Mouse (Mus musculus) mature B cell (primary cell): ENCODE data around the gene A1bg.

Experiments
- in situ Hi-C: fragments of 300-500 bp; cut with MboI; formaldehyde crosslinking; loops from 2 replicates; pipeline ENCODE4 v1.14.3; 2019

The A1bg gene

GRCm38 (mm10) chr15:60922912-60923311 lies at the start of gene A1bg:
TSS of gene A1bg (minus strand) at chr15:60923012.
- in situ Hi-C loops = no loop called here

- in situ Hi-C loops = no loop called here
Observed at GRCm38 (mm10) chr15:60968549-60968861, 45.7 kb upstream of the A1bg start.

- in situ Hi-C loops = no loop called here
Observed at GRCm38 (mm10) chr15:60967841-60968548, 45.2 kb upstream of the A1bg start.

- in situ Hi-C loops = no loop called here
Observed at GRCm38 (mm10) chr15:60925686-60926085, 2.9 kb upstream of the A1bg start.

- in situ Hi-C loops = no loop called here
Observed at GRCm38 (mm10) chr15:60903763-60904697, 18.8 kb downstream of the A1bg start.

DNA sequence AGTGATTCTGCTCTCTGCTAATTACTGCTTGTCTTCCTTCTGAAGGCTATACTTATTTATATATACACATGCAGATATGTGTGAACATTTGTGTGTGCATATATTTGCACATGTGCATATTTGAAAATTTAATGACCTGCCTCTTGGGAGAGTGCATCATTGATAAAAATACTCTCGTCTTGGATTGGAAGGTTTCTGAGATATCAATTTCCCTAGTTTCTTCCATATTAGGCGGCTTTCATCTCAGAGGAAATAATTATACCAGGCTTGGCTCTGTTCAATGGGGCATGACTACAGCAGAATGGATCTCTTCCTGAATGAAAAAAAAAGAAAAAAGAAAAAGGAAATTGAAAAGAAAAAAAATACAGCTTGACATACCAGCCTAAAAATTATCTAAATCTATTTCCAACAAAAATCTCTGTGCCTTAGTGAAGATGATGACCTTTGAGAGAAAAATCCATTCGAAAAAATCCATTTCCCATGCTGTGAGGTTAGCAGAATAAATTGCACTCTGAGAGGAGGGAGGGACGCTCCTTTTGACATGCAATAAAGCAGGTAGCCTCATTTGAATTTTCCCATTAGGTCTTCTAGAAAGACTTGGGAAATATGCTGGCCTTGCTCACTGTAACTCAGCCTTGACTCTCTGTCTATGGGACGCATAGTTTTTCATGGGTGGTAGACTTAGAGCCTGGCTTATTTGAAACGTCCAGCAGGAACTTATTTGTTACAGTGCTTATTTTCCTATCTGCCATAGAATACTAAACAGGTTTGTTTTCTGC lies 24.4 kb downstream of the A1bg start:
- in situ Hi-C loops = no loop called here

GRCm38 (mm10) chr15:60896040-60896439 lies 26.8 kb downstream of the A1bg start:
- in situ Hi-C loops = no loop called here

GRCm38 (mm10) chr15:60892976-60893463 lies 29.8 kb downstream of the A1bg start:
- in situ Hi-C loops = no loop called here

GRCm38 (mm10) chr15:60888724-60889123 lies 34.1 kb downstream of the A1bg start:
- in situ Hi-C loops = no loop called here

DNA sequence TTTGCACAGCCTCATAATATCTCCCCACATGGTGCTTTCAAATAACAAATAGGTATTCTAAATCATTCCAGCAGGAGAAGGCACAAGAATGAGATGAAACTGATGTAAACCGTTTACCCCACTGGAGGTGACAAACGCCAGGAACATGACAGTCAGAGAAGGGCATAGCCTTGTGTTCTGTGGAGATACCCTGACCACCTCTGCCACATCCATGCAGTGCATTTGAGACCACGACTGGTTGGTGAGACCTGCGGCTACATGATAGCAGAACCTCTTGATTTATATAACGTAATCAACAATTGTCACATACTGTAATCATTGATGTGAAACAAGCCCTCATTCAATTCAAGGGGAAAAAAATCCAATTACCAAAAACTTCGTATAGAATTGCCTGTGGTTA lies 47.1 kb downstream of the A1bg start:
- in situ Hi-C loops = no loop called here

DNA sequence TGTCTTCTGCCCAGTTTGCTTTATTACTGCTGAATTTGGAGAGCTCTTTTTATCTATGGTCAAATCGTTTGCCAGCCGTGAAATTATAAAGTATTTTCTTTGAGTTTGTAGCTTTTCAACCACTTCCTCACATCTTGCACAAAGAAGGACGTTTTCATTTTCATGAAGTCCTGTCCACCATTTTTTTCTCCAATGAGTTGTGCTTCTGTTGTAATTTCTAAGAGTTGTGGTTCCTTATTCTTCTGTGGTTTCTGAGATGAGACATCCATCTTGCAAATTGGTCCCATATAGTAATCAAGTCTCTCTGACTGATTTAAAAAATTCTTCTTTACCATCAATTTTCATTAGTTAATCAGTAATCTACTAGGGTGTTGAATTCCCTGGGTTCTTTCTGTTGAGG lies 60.4 kb downstream of the A1bg start:
- in situ Hi-C loops = no loop called here

DNA sequence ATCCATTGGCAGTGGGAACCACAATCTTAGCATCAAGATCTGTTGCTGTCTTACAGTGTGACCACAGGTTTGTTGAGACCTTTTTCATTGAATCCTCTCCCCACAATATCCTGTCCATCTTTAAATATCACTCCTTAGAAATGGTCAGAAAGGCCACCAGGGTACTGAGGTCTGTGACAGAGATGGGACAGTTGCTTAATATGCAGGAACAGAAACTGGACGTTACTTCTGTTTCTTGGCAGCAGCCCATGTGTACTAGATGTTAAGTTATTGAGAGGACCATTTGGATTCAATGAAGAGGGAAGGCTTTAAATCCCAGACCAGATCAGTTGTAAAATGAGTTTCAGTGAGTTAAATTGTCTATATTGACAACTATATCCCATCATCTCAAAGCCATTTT lies 67.7 kb downstream of the A1bg start:
- in situ Hi-C loops = no loop called here

DNA sequence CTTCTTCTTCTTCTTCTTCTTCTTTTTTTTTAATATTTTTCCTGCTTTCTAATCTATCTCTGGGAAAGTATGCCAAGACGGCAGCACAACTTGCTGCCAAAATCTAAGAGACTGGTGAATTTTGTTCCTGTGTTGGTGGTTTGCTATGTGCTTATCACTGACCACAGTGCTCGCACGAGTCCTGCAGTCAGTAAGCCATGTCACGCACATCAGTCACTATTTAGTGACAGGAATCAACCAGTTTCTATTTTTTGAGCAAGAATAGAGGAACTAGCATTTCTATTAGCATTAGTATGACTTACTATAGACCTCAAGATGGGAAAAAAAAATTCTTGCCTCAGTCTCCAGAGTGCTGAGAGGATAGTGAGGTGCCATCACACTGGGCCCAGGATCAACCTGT lies 68.7 kb downstream of the A1bg start:
- in situ Hi-C loops = no loop called here

- in situ Hi-C loops = no loop called here
Observed at GRCm38 (mm10) chr15:60853231-60853999, 69.4 kb downstream of the A1bg start, which contains the start of gene Fam84b. TSS of gene Fam84b (minus strand) at chr15:60853778.

- in situ Hi-C loops = no loop called here
Observed at GRCm38 (mm10) chr15:60848630-60849029, 74.2 kb downstream of the A1bg start.
